Mouse (Mus musculus): ENCODE measurements around the gene Blzf1. TPM values are rescaled to one million over a fixed set of nuclear protein-coding genes. Genes with fewer than 3 reads are reported as not detected.

Blzf1 gene
- polyA plus RNA-seq, 1 experiment from 2014 or later: 34.3 TPM

GRCm38 (mm10) chr1:164276552-164276951, 30.7 kb downstream of the Blzf1 start:
- WGBS: 79% methylated on average over 3 of the region's 3 CpGs
- ATAC-seq (ENCODE audit: insufficient read depth, low FRiP score): no peak

DNA sequence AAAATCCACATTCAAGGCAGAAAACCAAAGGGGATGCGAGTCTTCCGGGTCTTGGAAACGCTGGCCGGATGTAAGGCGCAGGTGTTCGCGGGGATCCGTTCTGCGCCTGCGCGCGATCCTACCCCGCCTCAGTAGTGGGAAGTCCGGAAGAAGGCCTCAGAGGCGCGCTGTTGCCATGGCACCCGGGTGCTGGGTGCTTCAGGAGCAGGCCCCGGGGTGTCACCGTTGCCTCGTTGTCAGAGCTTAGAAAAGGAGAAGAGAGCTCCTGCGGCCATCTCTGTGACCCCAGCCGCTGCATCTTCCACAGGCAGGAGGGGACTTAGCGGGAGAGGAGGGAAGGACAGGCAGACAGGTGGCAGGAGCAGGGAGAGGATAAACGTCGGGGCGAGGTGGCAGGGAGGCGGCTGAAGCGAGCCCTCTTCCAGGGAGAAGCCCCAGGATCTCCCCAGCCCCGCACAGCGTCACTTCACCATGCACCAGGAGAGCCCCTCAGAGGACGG, 31.8 kb downstream of the Blzf1 start, which contains the start of gene Ccdc181:
Ccdc181 (plus strand) TSS at position 131 of the 500 bp plus-strand sequence.
- Histone ChIP-seq H3K9me3 (replicated peaks; ENCODE audit: control insufficient read depth, low read length) (no peaks in the 10 kb centered on the region), H3K4me3 (replicated peaks; ENCODE audit: low read length) (peak within 1 kb of the TSS; percentile 60), H3K27ac (ENCODE audit: low read length) (no peak within 1 kb of the TSS), H3K4me2 (ENCODE audit: low read depth, low read length) (peak within 1 kb of the TSS; percentile 86), H3K4me1 (ENCODE audit: control insufficient read depth, insufficient read depth, low read length) (no peaks in the 10 kb centered on the region), H3K36me3 (ENCODE audit: control insufficient read depth, insufficient read depth, low read length) (no peaks in the 10 kb centered on the region), H3K9ac (ENCODE audit: low read length) (peak within 1 kb of the TSS; percentile 66), H3K27me3 (ENCODE audit: control insufficient read depth, insufficient read depth, low read length) (no peaks in the 10 kb centered on the region)
- ATAC-seq (ENCODE audit: insufficient read depth, low FRiP score): peak; percentile 99
- under 1% methylated on average over 31 of the region's 31 CpGs for WGBS

More at GRCm38 (mm10) chr1:164276552-164276951, 30.7 kb downstream of the Blzf1 start:
- Histone ChIP-seq H3K27me3 (ENCODE audit: control insufficient read depth, insufficient read depth, low read length) (no peaks in the 10 kb centered on the region), H3K4me2 (ENCODE audit: low read depth, low read length) (no peak overlapping the region), H3K4me1 (ENCODE audit: control insufficient read depth, insufficient read depth, low read length) (no peaks in the 10 kb centered on the region), H3K9ac (ENCODE audit: low read length) (no peak overlapping the region), H3K4me3 (replicated peaks; ENCODE audit: low read length) (no peak overlapping the region), H3K36me3 (ENCODE audit: control insufficient read depth, insufficient read depth, low read length) (no peaks in the 10 kb centered on the region), H3K9me3 (replicated peaks; ENCODE audit: control insufficient read depth, low read length) (no peaks in the 10 kb centered on the region), H3K27ac (ENCODE audit: low read length) (no peak overlapping the region)

DNA sequence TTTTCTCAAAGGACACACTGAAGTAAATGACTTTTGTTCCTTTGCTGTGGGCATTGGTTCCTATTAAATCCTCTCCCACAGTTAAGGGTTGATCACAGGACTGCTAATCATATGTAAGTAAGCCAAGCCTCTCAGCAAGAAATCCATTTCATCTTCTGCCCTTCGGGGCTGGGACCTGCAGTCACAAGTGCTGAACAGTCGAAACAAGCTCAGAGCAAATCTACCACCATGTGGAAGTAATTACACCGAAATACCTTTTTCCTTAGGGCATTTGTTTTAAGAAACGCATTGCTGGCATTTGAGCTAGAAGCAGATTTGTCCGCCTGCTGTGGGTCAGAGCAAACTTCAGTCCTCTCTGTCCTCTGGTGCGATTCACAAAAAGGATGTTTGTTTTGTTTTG, 33.6 kb downstream of the Blzf1 start:
- no peaks in the 10 kb centered on the region for H3K27me3 ChIP-seq (ENCODE audit: control insufficient read depth, insufficient read depth, low read length)
- H3K4me2 ChIP-seq (ENCODE audit: low read depth, low read length): no peak overlapping the region
- H3K36me3 ChIP-seq (ENCODE audit: control insufficient read depth, insufficient read depth, low read length): no peaks in the 10 kb centered on the region
- no peaks in the 10 kb centered on the region for H3K4me1 ChIP-seq (ENCODE audit: control insufficient read depth, insufficient read depth, low read length)
- ATAC-seq (ENCODE audit: insufficient read depth, low FRiP score): no peak
- no peak overlapping the region for H3K27ac ChIP-seq (ENCODE audit: low read length)
- 68% methylated on average over 6 of the region's 6 CpGs for WGBS
- no peak overlapping the region for H3K4me3 ChIP-seq (replicated peaks; ENCODE audit: low read length)
- H3K9ac ChIP-seq (ENCODE audit: low read length): no peak overlapping the region
- no peaks in the 10 kb centered on the region for H3K9me3 ChIP-seq (replicated peaks; ENCODE audit: control insufficient read depth, low read length)

GRCm38 (mm10) chr1:164270941-164271340, 36.3 kb downstream of the Blzf1 start:
- Histone ChIP-seq H3K4me1 (ENCODE audit: control insufficient read depth, insufficient read depth, low read length) (no peaks in the 10 kb centered on the region), H3K4me2 (ENCODE audit: low read depth, low read length) (no peak overlapping the region), H3K9ac (ENCODE audit: low read length) (no peak overlapping the region), H3K9me3 (replicated peaks; ENCODE audit: control insufficient read depth, low read length) (no peaks in the 10 kb centered on the region), H3K36me3 (ENCODE audit: control insufficient read depth, insufficient read depth, low read length) (no peaks in the 10 kb centered on the region), H3K27ac (ENCODE audit: low read length) (no peak overlapping the region), H3K27me3 (ENCODE audit: control insufficient read depth, insufficient read depth, low read length) (no peaks in the 10 kb centered on the region), H3K4me3 (replicated peaks; ENCODE audit: low read length) (no peak overlapping the region)
- no peak for ATAC-seq (ENCODE audit: insufficient read depth, low FRiP score)
- 76% methylated on average over 7 of the region's 7 CpGs for WGBS

DNA sequence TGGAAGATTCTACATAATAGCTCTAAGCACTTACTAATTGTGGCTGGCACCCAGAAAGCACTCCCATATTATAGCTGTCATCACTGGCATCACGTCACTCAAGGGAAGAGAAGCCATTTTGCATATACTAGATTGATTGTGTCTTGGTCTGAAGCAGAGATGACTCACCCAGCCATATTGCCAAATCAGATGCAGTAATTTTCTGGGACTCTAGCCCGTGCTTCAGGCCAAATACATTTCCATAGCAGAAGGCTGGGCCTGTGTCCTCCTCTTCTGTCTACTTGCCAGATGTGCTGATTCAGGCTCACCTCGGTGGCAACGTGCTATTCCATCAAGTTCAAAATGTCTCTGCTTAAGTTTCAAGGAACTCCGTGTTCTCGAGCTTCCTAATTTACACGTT, 45.7 kb downstream of the Blzf1 start:
- peaks cover 16% of the 10 kb centered on the region; the same call in 1 of the 2 replicates for H3K36me3 ChIP-seq (ENCODE audit: control insufficient read depth, insufficient read depth, low read length)
- no peaks in the 10 kb centered on the region for H3K4me1 ChIP-seq (ENCODE audit: control insufficient read depth, insufficient read depth, low read length)
- H3K27ac ChIP-seq (ENCODE audit: low read length): no peak overlapping the region
- no peak overlapping the region for H3K4me2 ChIP-seq (ENCODE audit: low read depth, low read length)
- no peak overlapping the region for H3K9ac ChIP-seq (ENCODE audit: low read length)
- no peaks in the 10 kb centered on the region for H3K27me3 ChIP-seq (ENCODE audit: control insufficient read depth, insufficient read depth, low read length)
- H3K9me3 ChIP-seq (replicated peaks; ENCODE audit: control insufficient read depth, low read length): no peaks in the 10 kb centered on the region
- no peak for ATAC-seq (ENCODE audit: insufficient read depth, low FRiP score)
- H3K4me3 ChIP-seq (replicated peaks; ENCODE audit: low read length): no peak overlapping the region
- 88% methylated on average over 7 of the region's 7 CpGs for WGBS

GRCm38 (mm10) chr1:164260171-164261028, 46.9 kb downstream of the Blzf1 start:
- no peak overlapping the region for H3K9ac ChIP-seq (ENCODE audit: low read length)
- H3K27me3 ChIP-seq (ENCODE audit: control insufficient read depth, insufficient read depth, low read length): no peaks in the 10 kb centered on the region
- peaks cover 16% of the 10 kb centered on the region; the same call in 1 of the 2 replicates for H3K36me3 ChIP-seq (ENCODE audit: control insufficient read depth, insufficient read depth, low read length)
- H3K27ac ChIP-seq (ENCODE audit: low read length): peak overlapping the region; percentile 58; the same call in 1 of the 2 replicates
- no peaks in the 10 kb centered on the region for H3K4me1 ChIP-seq (ENCODE audit: control insufficient read depth, insufficient read depth, low read length)
- no peak overlapping the region for H3K4me3 ChIP-seq (replicated peaks; ENCODE audit: low read length)
- WGBS: 68% methylated on average over 16 of the region's 16 CpGs
- H3K9me3 ChIP-seq (replicated peaks; ENCODE audit: control insufficient read depth, low read length): no peaks in the 10 kb centered on the region
- H3K4me2 ChIP-seq (ENCODE audit: low read depth, low read length): no peak overlapping the region
- ATAC-seq (ENCODE audit: insufficient read depth, low FRiP score): peak; percentile 60; the same call in 1 of the 2 replicates

GRCm38 (mm10) chr1:164254836-164255235, 52.5 kb downstream of the Blzf1 start:
- 67% methylated on average over 3 of the region's 3 CpGs for WGBS
- ATAC-seq (ENCODE audit: insufficient read depth, low FRiP score): no peak
- H3K4me3 ChIP-seq (replicated peaks; ENCODE audit: low read length): no peak overlapping the region

DNA sequence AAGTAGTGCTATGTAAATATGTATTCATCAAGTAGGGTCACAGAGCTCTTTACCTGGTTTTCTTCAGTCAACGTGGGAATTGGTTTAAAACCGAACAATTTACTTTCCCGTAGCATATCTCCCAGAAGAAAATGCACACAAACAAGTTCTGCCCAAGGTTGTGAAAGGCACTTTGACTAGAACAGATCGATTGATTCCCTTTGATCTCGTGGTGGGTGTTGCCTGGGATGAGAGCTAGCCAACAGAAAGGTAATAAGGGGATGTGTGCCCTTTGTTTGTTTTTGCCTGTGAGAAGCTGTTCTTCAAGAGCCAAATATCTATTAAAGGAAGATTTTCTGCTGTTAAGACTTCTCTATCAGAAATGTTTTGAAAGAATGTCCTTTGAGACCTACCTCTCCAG, 54.7 kb downstream of the Blzf1 start:
- Histone ChIP-seq H3K9me3 (replicated peaks; ENCODE audit: control insufficient read depth, low read length) (no peaks in the 10 kb centered on the region), H3K9ac (ENCODE audit: low read length) (no peak overlapping the region), H3K4me1 (ENCODE audit: control insufficient read depth, insufficient read depth, low read length) (peaks cover 16% of the 10 kb centered on the region), H3K27me3 (ENCODE audit: control insufficient read depth, insufficient read depth, low read length) (no peaks in the 10 kb centered on the region), H3K4me3 (replicated peaks; ENCODE audit: low read length) (no peak overlapping the region), H3K36me3 (ENCODE audit: control insufficient read depth, insufficient read depth, low read length) (0 out of 2 replicates have a peak, but pooled peaks cover 7% of the 10 kb centered on the region), H3K27ac (ENCODE audit: low read length) (no peak overlapping the region), H3K4me2 (ENCODE audit: low read depth, low read length) (peak overlapping the region; percentile 6; the same call in 1 of the 2 replicates)
- ATAC-seq (ENCODE audit: insufficient read depth, low FRiP score): no peak
- 41% methylated on average over 5 of the region's 5 CpGs for WGBS

More at GRCm38 (mm10) chr1:164254836-164255235, 52.5 kb downstream of the Blzf1 start:
- Histone ChIP-seq H3K27ac (ENCODE audit: low read length) (no peak overlapping the region), H3K9ac (ENCODE audit: low read length) (no peak overlapping the region), H3K4me1 (ENCODE audit: control insufficient read depth, insufficient read depth, low read length) (peaks cover 11% of the 10 kb centered on the region), H3K9me3 (replicated peaks; ENCODE audit: control insufficient read depth, low read length) (no peaks in the 10 kb centered on the region), H3K4me2 (ENCODE audit: low read depth, low read length) (no peak overlapping the region), H3K36me3 (ENCODE audit: control insufficient read depth, insufficient read depth, low read length) (0 out of 2 replicates have a peak, but pooled peaks cover 7% of the 10 kb centered on the region), H3K27me3 (ENCODE audit: control insufficient read depth, insufficient read depth, low read length) (no peaks in the 10 kb centered on the region)

- no peak for ATAC-seq (ENCODE audit: insufficient read depth, low FRiP score)
Observed at GRCm38 (mm10) chr1:164251438-164251837, 55.9 kb downstream of the Blzf1 start.

More at GRCm38 (mm10) chr1:164251438-164251837, 55.9 kb downstream of the Blzf1 start:
- H3K4me2 ChIP-seq (ENCODE audit: low read depth, low read length): peak overlapping the region; percentile 75; the same call in 1 of the 2 replicates
- no peak overlapping the region for H3K27ac ChIP-seq (ENCODE audit: low read length)
- no peaks in the 10 kb centered on the region for H3K36me3 ChIP-seq (ENCODE audit: control insufficient read depth, insufficient read depth, low read length)
- 92% methylated on average over 1 of the region's 1 CpGs for WGBS
- H3K9me3 ChIP-seq (replicated peaks; ENCODE audit: control insufficient read depth, low read length): no peaks in the 10 kb centered on the region
- no peaks in the 10 kb centered on the region for H3K27me3 ChIP-seq (ENCODE audit: control insufficient read depth, insufficient read depth, low read length)
- H3K4me3 ChIP-seq (replicated peaks; ENCODE audit: low read length): no peak overlapping the region
- H3K4me1 ChIP-seq (ENCODE audit: control insufficient read depth, insufficient read depth, low read length): peaks cover 16% of the 10 kb centered on the region
- no peak overlapping the region for H3K9ac ChIP-seq (ENCODE audit: low read length)

Data from stomach, embryonic 16.5 days (tissue).